Mouse (Mus musculus) testis, adult 2 months (tissue): ENCODE data around the gene Tsc1.

Source experiments
- CTCF ChIP-seq: fragments of 200-500 bp; IDR thresholded peaks from 2 replicates; pipeline ENCODE4 v1.5.1; 2012; ENCODE audit warnings: low read depth, mild to moderate bottlenecking, inconsistent platforms, low read length, moderate library complexity; ENCODE audit not compliant: control insufficient read depth, insufficient read depth, insufficient replicate concordance
- POLR2A ChIP-seq: fragments of 200-500 bp; IDR thresholded peaks from 2 replicates; pipeline ENCODE4 v1.6.1; 2012; ENCODE audit warnings: low read depth, mild to moderate bottlenecking, inconsistent platforms, low read length, moderate library complexity; ENCODE audit not compliant: control insufficient read depth

GRCm38 (mm10) chr2:28680710-28681109, 39.7 kb downstream of the Tsc1 start:
- TF ChIP-seq CTCF = no peak
- TF ChIP-seq POLR2A = no peak
